Mouse (Mus musculus): Measurements from ENCODE around the gene Cul4b. TPM values are rescaled to one million over a fixed set of nuclear protein-coding genes. Genes with fewer than 3 reads are reported as not detected.
"Not testable (repeated sequence)": the region's sequence is repeated elsewhere in the genome, so short reads cannot be mapped to it uniquely, and the experiment has no call there.

Cul4b gene
- total RNA-seq (2021), result 10 to 100 TPM; 38.7 to 40.2 TPM

DNA sequence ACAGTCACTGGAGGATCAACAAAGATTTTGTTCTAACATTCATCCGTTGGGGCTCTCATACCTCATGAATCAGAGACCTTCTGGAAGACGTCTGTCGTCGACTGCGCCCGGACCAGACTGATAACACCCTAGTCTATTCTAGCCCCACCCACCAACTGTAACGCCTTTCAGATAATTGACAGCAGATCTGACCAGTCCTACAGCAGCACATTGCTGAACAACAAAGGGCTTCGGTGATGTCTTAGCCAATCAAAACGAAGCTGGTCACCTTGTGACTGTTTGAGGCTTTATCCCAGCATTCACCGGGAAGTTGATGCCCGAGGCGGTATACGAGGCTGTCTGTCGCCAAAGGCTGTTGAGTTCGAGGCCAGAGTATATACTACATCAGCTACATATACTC, at the start of gene Cul4b:
Cul4b (minus strand) TSS at position 119 of the 400 bp plus-strand sequence.
- intact Hi-C loops (cut with DNase I), result no loop called here
- DNase-seq (ENCODE audit: extremely low spot score in 1 of 2, low spot score in 2 of 2), result no peak

DNA sequence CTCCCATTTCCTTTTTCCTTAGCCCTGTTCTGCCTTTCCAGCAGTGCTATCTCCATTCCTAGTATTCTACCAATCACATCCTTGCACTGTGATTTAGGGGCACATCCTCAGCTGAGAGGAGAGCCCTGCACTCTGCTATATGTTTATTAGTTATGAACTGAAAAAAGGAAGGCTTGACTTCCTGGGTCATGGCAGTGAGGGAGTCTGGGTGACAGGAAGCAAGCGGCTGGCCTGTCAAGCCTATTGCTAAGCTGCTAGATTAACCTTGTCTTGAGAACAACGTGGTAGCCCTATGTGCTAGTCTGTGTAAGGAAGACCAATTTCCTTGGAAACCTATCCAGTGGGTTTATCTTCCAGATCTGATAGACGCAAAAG, 25.0 kb upstream of the Cul4b start:
- intact Hi-C loops (cut with DNase I), result loop anchor here (5.0 kb wide), 1 partner anchor 34 kb away; no protein-coding TSS in a partner anchor
- DNase-seq (ENCODE audit: extremely low spot score in 1 of 2, low spot score in 2 of 2), result peak; percentile 1 to 22

DNA sequence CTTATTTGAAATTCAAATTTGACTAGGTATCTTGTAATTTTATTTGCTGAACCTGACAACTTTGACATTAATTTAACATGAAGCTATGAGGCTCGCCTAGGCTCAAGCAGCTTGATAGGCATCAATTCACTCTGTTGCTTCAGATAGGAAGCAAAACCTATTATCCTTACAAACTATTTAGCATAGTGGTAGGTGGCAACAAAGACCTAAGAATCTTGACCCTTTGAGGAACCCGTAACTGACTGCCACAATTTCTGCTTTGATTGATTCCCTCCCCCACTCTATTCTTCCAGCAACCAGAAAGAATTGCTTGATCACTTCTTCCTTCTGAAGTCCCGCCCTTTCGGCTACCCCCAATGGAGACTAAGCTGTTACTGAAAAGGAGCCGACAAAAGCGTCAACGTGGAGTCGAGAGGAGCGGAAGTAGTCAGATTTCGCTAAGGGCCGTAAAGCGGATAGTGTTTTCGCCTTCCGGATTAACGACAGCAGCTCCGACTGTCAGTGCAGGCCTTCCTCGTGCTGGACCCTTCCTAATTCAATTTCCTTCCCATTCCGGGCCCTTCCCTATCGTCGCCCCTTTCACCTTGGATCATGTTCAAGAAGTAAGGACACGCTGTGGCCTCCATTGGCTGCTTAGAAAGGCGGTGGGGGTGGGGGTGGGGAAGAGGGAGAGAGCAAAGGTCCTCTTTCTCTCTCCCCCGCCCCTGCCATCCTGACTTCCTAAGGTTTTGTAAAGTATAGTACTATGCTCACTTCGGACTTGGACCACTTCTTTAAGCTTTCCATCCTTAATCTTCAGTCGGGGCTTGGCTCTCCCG, 24.4 kb upstream of the Cul4b start, which contains the start of gene Mcts1:
Mcts1 (plus strand) TSS at position 402 of the 818 bp plus-strand sequence.
- peak; percentile 72 to 81 for DNase-seq (ENCODE audit: extremely low spot score in 1 of 2, low spot score in 2 of 2)
- intact Hi-C loops (cut with DNase I), result loop anchor here (5.0 kb wide), 1 partner anchor 33 kb away; no protein-coding TSS in a partner anchor

DNA sequence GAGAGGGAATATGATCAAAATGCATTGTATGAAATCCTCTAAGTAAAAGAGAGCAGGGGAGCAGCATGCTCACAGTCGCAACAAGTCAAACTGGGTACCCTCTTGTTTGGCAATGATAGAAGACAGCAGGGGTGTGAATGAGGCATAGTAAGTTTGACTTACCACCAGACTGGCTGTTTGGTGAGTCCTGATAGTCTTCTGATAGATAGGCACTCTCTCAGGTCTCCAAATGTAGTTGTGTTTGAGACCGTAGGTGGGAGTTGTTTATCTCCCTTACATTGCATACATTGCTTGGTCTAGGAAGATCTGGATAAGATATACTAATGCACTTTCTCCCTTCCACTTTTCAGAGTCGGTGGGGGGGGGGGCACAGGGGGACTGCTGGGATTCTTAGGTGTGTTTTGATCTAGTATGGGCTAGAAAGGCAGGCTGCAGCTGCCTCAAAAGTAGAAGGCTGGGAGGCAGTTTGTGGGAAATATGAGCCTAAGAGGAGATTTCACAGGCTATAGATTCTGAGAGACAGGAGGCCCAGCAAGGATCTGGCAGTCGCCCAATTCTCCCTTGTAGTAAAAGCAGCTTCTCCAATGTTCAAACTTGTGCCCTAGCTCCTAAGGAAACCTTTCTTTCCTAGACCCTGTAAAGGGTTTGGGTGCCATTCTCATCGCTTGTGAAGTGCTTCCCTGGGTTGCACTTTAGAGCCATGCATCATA, 17.3 kb upstream of the Cul4b start:
- intact Hi-C loops (cut with DNase I), result no loop called here
- DNase-seq (ENCODE audit: extremely low spot score in 1 of 2, low spot score in 2 of 2), result peak in 1 of 2 experiments; percentile 22

DNA sequence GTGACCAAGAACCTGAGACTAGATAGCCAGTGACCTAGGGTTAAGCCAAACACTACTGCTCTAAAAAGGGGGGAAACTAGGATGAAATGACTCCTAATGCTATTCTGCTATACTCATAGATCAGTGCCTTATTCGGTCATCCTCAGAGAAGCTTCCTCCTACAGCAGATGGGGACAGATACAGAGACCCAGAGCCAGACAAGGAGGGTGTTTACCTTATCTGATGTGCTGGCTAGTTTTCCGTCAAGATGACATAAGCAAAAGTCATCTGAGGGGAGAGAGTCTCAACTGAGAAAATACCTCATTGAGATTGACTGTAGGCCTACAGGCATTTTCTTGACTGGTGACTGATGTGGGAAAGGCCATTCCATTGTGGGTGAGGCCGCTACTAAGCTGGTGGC, 15.8 kb upstream of the Cul4b start:
- DNase-seq (ENCODE audit: extremely low spot score in 1 of 2, low spot score in 2 of 2), result no peak
- intact Hi-C loops (cut with DNase I), result no loop called here

DNA sequence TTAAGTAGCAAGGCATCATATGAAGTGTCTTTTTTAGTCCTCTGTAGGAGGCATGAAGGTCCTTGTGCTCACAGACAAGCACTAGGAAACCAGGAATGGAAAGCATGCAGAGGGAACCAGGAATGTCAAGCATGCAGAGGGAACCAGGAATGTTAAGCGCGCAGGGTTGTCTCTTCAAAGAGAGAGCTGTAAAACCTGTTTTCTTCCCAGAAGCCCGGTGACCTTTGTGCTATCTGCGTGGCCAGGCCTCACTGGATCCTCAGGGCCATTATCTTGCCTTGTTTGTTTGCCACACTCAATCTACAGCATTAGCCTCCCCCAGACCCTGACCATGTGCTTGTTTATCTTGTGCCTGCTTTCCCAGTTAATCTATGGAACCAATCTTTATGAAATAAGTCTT, 13.8 kb upstream of the Cul4b start:
- DNase-seq (ENCODE audit: extremely low spot score in 1 of 2, low spot score in 2 of 2), result no peak
- intact Hi-C loops (cut with DNase I), result no loop called here

DNA sequence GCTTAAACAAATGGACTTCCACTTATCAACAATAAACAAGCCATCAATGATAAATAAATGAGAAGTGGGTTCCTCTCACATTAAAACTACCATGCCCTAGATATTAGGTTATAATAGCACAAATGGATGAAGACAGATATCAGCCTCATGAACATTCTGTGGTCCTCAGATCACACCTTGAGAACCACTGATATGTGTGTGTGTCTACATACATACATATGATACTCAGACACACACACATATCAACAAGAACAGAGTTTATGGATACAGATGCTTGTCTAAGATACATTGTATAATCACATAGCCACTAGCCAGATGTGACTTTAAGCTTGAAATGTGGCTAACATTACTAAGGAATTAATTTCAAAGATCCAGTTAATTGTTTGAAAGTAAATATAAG, 7.3 kb upstream of the Cul4b start:
- intact Hi-C loops (cut with DNase I), result no loop called here
- no peak for DNase-seq (ENCODE audit: extremely low spot score in 1 of 2, low spot score in 2 of 2)

DNA sequence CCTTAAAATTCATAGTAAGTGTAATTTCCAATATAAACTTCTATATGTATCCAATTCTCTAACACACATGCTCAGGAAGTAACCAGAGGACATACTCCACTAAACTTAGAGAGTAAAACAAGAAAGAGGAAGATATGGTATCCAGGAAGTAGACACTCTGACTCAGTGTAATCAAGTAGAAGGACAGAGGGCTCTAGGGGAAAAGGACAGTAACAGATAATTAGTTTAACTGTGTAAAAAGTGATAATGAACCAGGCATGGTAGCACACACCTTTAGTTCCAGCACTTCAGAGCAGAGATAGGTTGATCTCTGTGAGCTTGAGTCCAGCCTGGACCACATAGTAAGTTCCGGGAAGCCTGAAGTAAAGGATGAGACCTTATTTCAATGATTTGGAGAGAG, 5.1 kb upstream of the Cul4b start:
- intact Hi-C loops (cut with DNase I), result no loop called here
- no peak for DNase-seq (ENCODE audit: extremely low spot score in 1 of 2, low spot score in 2 of 2)

DNA sequence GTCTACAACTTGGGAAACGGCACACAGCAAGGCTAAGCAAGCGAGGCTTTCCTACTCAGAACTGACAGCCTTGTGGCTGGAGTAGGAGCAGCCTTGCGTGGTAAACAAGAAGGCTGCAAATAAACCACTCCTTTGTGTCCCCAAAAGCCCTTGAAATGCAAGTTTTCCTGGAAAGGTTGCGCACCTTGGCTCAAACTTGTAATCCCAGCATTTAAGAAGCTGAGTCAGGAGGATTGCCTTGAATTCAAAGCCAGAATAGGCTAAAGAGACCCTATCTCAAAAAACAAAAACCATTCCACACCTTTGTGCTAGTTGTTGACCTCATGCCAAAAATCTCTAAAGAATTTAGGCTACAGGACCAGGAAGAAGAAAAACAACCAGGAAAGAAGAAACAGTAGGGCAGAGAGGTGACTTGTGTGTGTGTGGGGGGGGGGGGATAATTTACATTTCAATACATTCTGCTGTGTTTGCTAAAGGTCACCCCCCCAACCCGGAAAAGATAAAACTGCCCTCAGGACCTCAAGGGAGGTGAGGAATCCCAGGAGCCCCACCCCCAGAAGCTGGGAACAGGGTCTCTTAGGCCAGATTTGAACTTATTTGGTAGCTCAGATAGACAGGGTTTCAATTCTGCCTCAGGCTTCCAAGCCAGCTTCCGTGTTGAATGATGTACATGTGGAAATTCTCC, 9.3 kb downstream of the Cul4b start:
- no peak for DNase-seq (ENCODE audit: extremely low spot score in 1 of 2, low spot score in 2 of 2)
- intact Hi-C loops (cut with DNase I), result loop anchor here (5.0 kb wide), 1 partner anchor 36 kb away; the partner anchor contains the start of gene Mcts1

DNA sequence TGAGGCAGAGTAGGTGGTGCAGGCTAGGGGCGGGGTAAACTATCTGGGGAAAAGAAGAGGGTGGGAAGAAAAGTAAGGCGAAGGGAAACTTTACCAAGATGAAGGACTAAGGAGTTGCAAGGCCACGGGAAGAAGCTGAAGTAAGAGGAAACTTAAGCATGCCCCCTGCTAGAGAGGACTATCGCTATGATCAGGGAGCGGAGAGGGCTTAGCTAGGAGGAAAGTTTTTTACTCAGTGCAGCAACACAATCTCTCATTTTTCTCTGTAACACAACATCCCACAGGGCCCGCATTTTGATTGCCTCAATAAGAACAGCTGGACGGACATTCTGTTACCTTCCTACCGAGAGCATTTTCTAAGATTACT, 10.8 kb downstream of the Cul4b start:
- no peak for DNase-seq (ENCODE audit: extremely low spot score in 1 of 2, low spot score in 2 of 2)
- intact Hi-C loops (cut with DNase I), result loop anchor here (5.0 kb wide), 1 partner anchor 37 kb away; the partner anchor contains the start of gene Mcts1

DNA sequence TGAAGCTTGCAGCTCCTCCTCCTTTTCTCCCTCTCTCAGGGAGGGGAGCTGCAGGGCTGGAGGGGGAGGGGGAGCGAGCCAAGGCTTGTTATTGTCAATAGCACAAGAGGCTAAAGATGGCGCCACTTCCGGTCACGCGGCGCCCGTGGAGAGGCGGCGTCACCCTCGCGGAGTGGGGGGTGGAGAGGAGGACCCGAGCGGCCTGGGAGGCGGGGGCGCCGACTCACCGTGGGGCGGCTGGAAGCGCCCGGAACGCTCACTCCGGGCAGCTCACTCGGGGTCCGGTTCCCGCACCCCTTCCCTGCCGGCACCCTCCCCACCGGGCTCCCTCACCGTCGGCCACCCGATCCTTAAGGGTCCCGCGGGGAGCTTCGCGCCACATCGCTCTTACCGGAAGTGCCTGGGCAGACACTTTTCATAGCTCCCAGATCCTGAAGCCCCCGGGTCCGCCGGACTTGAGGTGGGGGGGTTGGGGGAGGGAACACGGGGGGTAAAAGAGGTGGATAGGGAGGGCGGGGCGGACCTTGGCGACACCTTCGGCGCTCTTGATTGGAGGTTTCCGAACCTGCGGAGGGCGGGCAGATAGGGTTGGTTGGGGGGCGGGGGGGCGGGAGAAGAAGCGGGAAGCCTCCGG, 11.3 kb downstream of the Cul4b start:
- peak; percentile 85 to 94 for DNase-seq (ENCODE audit: extremely low spot score in 1 of 2, low spot score in 2 of 2)
- intact Hi-C loops (cut with DNase I), result loop anchor here (5.0 kb wide), 1 partner anchor 38 kb away; the partner anchor contains the start of gene Mcts1

DNA sequence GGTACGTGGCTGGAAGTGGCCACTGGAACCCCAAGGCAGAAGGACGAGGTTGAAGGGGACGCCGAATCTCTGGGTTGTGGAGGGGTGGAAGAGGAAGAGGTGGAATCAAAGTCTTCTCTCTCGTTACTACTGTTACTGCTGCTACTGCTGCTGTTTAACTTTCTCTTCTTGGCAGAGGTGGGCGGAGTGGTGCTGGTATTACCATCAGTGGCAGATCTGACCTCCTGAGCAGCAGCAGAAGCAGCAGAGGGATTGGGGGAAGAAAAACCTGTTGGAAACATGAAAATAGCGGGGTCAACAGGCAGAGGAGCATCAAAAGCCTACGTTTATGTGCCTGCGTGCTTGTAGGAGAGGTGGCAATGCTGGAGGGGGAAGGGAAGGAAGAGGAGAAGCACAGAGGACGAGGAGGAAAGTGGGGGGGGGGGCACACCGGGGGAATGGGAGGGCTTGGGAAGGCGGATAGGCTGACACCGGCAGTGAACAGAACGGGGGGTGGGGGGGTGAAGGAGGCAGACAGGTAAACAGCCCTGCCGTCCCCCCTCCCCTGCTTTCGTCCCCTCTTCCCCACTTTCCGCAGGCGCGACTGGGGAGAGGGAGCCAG, 12.0 kb downstream of the Cul4b start:
- intact Hi-C loops (cut with DNase I), result no loop called here

DNA sequence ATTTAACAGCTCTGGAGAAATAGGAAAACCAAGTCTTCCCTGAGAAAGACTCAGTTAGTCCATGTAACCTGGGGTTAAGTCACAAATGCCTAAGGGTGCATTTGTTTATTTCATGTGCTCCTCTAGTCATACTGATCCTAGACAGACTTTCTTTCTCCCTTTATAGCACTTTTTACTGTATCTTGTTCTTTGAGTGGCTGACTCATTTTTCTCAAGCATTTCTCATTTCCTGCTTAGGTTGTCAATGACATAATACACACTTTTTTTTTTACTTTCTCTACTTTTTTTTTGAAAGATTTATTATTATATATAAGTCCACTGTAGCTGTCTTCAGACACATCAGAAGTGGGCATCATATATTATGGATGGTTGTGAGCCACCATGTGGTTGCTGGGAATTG, 22.7 kb downstream of the Cul4b start:
- intact Hi-C loops (cut with DNase I), result no loop called here
- no peak for DNase-seq (ENCODE audit: extremely low spot score in 1 of 2, low spot score in 2 of 2)

More for the DNA sequence above, 12.0 kb downstream of the Cul4b start:
- DNase-seq (ENCODE audit: extremely low spot score in 1 of 2, low spot score in 2 of 2), result peak; percentile 9 to 17

DNA sequence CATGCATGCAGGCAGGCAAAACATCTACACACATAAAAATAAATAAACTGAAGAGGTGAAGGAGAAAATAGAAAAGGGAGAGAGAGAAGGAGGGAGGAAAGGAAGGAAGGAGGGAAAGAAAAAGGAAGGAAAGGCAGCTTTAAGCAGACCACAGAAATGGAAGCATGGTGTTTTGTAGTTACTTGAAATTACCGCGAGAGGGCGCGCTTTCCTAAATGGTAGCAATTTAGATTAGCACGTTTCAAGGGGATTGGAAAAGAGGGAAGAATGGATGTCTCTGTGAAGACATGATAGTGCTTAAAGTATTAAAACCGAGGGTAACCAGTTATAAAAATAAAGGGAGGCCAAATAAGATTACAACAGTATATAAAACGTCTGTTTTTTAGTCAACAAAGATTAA, 61.4 kb downstream of the Cul4b start:
- intact Hi-C loops (cut with DNase I), result no loop called here
- peak in 1 of 2 experiments; percentile 28 for DNase-seq (ENCODE audit: extremely low spot score in 1 of 2, low spot score in 2 of 2)

DNA sequence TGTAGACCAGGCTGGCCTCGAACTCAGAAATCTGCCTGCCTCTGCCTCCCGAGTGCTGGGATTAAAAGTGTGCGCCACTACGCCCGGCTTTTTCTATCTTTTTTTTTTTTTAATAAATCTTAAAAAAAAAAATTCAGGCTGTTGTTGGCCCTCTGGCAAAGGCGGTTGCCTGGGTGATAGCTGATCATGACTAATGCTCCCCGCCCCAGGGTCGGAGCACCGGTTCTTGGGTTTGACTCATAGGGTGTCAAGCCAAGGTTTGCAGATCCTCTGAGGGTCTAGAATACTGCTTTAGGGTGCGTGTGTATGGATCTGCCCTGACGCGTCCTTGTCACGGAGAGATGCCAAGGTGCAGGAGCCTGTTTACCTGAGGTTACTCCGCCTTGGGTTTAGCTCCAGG, 71.2 kb downstream of the Cul4b start:
- intact Hi-C loops (cut with DNase I), result no loop called here

DNA sequence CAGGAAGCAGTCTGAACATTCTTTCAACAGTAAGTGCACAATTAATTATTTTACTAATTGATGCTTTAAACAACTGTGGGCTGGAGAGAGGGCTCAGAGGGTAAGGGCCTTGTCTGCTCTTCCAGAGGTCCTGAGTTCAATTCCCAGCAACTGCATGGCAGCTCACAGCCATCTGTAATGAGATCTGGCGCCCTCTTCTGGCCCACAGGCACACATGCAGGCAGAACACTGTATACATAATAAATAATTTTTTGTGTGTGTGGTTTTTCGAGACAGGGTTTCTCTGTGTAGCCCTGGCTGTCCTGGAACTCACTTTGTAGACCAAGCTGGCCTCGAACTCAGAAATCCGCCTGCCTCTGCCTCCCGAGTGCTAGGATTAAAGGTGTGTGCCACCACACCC, 73.8 kb downstream of the Cul4b start:
- intact Hi-C loops (cut with DNase I); DNase-seq (ENCODE audit: extremely low spot score in 1 of 2, low spot score in 2 of 2): not testable (repeated sequence)

More for the DNA sequence above, 71.2 kb downstream of the Cul4b start:
- DNase-seq (ENCODE audit: extremely low spot score in 1 of 2, low spot score in 2 of 2), result no peak

DNA sequence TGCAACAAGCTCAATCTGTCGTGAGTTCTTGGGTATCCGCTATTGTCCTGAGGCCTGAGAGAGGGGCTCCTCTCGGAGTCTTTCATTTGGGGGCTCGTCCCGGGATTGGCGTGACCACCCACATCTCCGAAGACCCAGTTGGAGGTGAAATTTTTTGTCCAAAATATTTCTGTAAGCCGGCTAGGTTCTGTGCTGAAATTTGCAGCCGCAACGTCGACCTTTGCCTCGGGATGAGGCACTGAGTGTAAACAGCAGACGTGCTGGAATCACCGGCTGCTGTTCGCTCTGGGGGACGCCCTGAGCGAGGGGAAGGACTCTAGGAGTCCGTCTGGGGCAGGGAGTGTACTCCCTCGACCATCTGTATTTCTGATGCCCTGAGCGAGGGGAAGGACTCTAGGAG, 90.5 kb downstream of the Cul4b start:
- intact Hi-C loops (cut with DNase I); DNase-seq (ENCODE audit: extremely low spot score in 1 of 2, low spot score in 2 of 2): not testable (repeated sequence)

Data from left cerebral cortex, postnatal 10 days (tissue).